Mouse (Mus musculus): ENCODE measurements around the gene Rer1. TPM values are rescaled to one million over a fixed set of nuclear protein-coding genes. Genes with fewer than 3 reads are reported as not detected.
"Not testable (repeated sequence)": the region's sequence is repeated elsewhere in the genome, so short reads cannot be mapped to it uniquely, and the experiment has no call there.

Gene Rer1
- polyA plus RNA-seq, 1 experiment = 82.5 TPM

DNA sequence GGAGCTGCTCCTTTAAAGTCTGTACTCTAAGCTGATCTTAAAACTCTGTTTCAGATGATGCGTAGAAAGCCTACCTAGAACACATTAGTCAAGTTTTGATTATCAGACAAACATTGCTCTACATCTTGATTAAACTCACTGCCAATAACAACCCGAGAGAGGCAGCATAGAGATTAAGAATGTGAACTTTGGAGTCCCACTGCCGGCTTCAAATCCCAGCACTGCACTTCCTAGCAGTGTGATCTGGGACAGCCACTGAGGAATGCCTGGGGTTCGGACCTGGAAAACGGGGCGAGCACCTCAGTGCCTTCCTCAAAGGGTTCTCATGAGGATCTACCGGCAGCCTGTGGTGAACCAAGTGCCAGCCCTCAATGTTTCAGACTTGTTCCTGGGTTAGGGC, 1.8 kb downstream of the Rer1 start:
- Histone ChIP-seq H3K9me3 (replicated peaks; ENCODE audit: control insufficient read depth, insufficient read depth, low read length, poor library complexity, severe bottlenecking) (no peaks in the 10 kb centered on the region), H3K9ac (ENCODE audit: low read depth, poor library complexity, severe bottlenecking) (no peak overlapping the region), H3K27me3 (ENCODE audit: control insufficient read depth, insufficient read depth, low read length, poor library complexity, severe bottlenecking) (no peaks in the 10 kb centered on the region), H3K4me3 (ENCODE audit: low read depth, low read length) (no peak overlapping the region), H3K4me1 (ENCODE audit: control insufficient read depth, insufficient read depth, low read length) (no peaks in the 10 kb centered on the region), H3K27ac (ENCODE audit: insufficient read depth, low read length) (no peak overlapping the region), H3K36me3 (ENCODE audit: control insufficient read depth, insufficient read depth, low read length, poor library complexity, severe bottlenecking) (peaks cover 24% of the 10 kb centered on the region)
- TF ChIP-seq EP300 (IDR thresholded peaks at IDR 0.05; ENCODE audit: insufficient read depth, low read depth, low read length) (no peak), CTCF (IDR thresholded peaks at IDR 0.05; ENCODE audit: low read depth, low read length) (no peak), POLR2A (IDR thresholded peaks at IDR 0.05; ENCODE audit: insufficient read depth, low read length) (no peak)

DNA sequence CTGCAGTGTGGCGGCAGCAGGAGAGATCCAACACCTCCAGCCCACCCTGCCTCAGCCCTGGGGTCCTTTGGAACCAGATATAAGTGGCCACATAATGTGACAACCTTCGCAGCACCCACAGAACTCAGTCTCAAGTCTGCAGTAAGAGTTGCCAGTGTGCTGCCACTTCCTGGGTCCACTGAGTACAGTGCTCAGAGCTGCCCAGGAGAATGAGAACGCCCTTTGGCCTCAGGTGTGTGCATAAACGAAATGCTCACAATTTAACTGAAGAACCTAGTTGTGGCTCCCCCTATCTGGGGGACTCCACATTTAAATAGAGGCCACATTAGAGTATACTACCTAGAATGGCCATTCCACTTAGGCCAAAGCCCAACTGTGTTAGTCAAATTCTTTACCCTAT, 2.6 kb downstream of the Rer1 start:
- Histone ChIP-seq H3K9ac (ENCODE audit: low read depth, poor library complexity, severe bottlenecking) (no peak overlapping the region), H3K36me3 (ENCODE audit: control insufficient read depth, insufficient read depth, low read length, poor library complexity, severe bottlenecking) (peaks cover 25% of the 10 kb centered on the region), H3K4me3 (ENCODE audit: low read depth, low read length) (no peak overlapping the region), H3K27me3 (ENCODE audit: control insufficient read depth, insufficient read depth, low read length, poor library complexity, severe bottlenecking) (no peaks in the 10 kb centered on the region), H3K9me3 (replicated peaks; ENCODE audit: control insufficient read depth, insufficient read depth, low read length, poor library complexity, severe bottlenecking) (no peaks in the 10 kb centered on the region), H3K4me1 (ENCODE audit: control insufficient read depth, insufficient read depth, low read length) (no peaks in the 10 kb centered on the region), H3K27ac (ENCODE audit: insufficient read depth, low read length) (no peak overlapping the region)
- no peak for TF ChIP-seq CTCF (IDR thresholded peaks at IDR 0.05; ENCODE audit: low read depth, low read length)
- no peak for TF ChIP-seq POLR2A (IDR thresholded peaks at IDR 0.05; ENCODE audit: insufficient read depth, low read length)
- TF ChIP-seq EP300 (IDR thresholded peaks at IDR 0.05; ENCODE audit: insufficient read depth, low read depth, low read length) = no peak

DNA sequence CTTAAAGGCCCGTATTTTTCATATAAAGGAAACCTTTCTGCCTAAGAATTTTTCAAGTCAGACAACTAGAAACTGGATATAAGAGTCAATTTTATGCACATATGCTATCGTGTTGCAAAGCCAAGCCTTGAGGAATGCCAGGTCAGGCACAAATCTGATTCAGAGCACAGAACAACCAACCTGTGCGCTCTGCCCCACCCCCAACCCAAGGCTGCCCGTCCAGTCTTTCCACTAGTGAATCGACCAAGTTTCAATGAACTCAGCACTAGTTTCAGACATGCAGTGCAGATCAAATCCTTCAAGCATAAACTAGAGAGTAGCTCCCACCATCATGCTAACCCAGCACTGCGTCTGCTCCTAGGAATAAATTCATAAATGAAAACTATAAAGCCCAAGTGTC, 6.5 kb downstream of the Rer1 start:
- Histone ChIP-seq H3K27me3 (ENCODE audit: control insufficient read depth, insufficient read depth, low read length, poor library complexity, severe bottlenecking) (no peaks in the 10 kb centered on the region), H3K9me3 (replicated peaks; ENCODE audit: control insufficient read depth, insufficient read depth, low read length, poor library complexity, severe bottlenecking) (no peaks in the 10 kb centered on the region), H3K27ac (ENCODE audit: insufficient read depth, low read length) (0 out of 2 replicates have a peak overlapping the region, but pooled peaks have one; percentile 5), H3K4me1 (ENCODE audit: control insufficient read depth, insufficient read depth, low read length) (no peaks in the 10 kb centered on the region), H3K4me3 (ENCODE audit: low read depth, low read length) (no peak overlapping the region), H3K9ac (ENCODE audit: low read depth, poor library complexity, severe bottlenecking) (no peak overlapping the region), H3K36me3 (ENCODE audit: control insufficient read depth, insufficient read depth, low read length, poor library complexity, severe bottlenecking) (peaks cover 47% of the 10 kb centered on the region)
- TF ChIP-seq POLR2A (IDR thresholded peaks at IDR 0.05; ENCODE audit: insufficient read depth, low read length) = no peak
- no peak for TF ChIP-seq CTCF (IDR thresholded peaks at IDR 0.05; ENCODE audit: low read depth, low read length)
- no peak for TF ChIP-seq EP300 (IDR thresholded peaks at IDR 0.05; ENCODE audit: insufficient read depth, low read depth, low read length)

DNA sequence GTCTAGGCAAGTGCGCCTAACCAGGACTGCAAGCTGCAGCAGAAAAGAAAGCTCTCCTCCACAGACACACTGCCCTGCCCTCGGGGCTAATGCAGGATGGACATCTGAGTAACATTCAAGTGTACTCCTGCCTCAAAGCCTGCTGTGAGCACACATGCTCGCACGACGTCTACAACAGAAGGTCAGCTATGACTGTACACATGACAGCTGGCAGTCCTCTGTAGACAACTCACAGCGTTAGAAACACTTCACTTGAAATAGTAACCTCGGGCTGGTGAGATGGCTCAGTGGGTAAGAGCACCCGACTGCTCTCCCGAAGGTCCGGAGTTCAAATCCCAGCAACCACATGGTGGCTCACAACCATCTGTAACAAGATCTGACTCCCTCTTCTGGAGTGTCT, 7.4 kb downstream of the Rer1 start:
- not testable (repeated sequence) for H3K27me3 ChIP-seq (ENCODE audit: control insufficient read depth, insufficient read depth, low read length, poor library complexity, severe bottlenecking); H3K4me1 ChIP-seq (ENCODE audit: control insufficient read depth, insufficient read depth, low read length); H3K4me3 ChIP-seq (ENCODE audit: low read depth, low read length); H3K27ac ChIP-seq (ENCODE audit: insufficient read depth, low read length); H3K9me3 ChIP-seq (replicated peaks; ENCODE audit: control insufficient read depth, insufficient read depth, low read length, poor library complexity, severe bottlenecking); H3K9ac ChIP-seq (ENCODE audit: low read depth, poor library complexity, severe bottlenecking)
- peaks cover 52% of the 10 kb centered on the region for H3K36me3 ChIP-seq (ENCODE audit: control insufficient read depth, insufficient read depth, low read length, poor library complexity, severe bottlenecking)

DNA sequence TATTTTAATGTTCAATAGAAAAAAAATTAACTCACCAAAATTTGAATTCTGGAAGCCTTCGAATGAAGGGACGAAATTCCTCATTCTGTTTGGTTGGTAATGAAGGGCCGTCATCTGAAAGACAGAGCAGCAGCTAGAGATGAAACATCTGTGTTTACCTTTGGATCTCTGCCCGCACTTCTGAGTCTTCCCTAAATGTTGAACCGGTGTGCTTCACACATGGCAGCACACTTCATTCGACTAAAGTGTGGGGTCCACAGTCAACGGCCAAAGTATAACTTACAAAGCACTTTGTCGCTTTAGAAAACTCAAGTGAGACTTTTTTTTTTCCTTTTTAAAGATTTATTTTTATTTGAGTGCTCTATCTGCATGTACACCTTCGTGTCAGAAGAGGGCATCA, 9.5 kb downstream of the Rer1 start:
- no peak overlapping the region for H3K9ac ChIP-seq (ENCODE audit: low read depth, poor library complexity, severe bottlenecking)
- no peak overlapping the region for H3K4me3 ChIP-seq (ENCODE audit: low read depth, low read length)
- no peak overlapping the region for H3K27ac ChIP-seq (ENCODE audit: insufficient read depth, low read length)
- no peak for TF ChIP-seq POLR2A (IDR thresholded peaks at IDR 0.05; ENCODE audit: insufficient read depth, low read length)
- TF ChIP-seq CTCF (IDR thresholded peaks at IDR 0.05; ENCODE audit: low read depth, low read length) = no peak
- TF ChIP-seq EP300 (IDR thresholded peaks at IDR 0.05; ENCODE audit: insufficient read depth, low read depth, low read length) = no peak
- H3K9me3 ChIP-seq (replicated peaks; ENCODE audit: control insufficient read depth, insufficient read depth, low read length, poor library complexity, severe bottlenecking) = no peaks in the 10 kb centered on the region
- no peaks in the 10 kb centered on the region for H3K27me3 ChIP-seq (ENCODE audit: control insufficient read depth, insufficient read depth, low read length, poor library complexity, severe bottlenecking)
- H3K36me3 ChIP-seq (ENCODE audit: control insufficient read depth, insufficient read depth, low read length, poor library complexity, severe bottlenecking) = peaks cover 62% of the 10 kb centered on the region
- no peaks in the 10 kb centered on the region for H3K4me1 ChIP-seq (ENCODE audit: control insufficient read depth, insufficient read depth, low read length)

DNA sequence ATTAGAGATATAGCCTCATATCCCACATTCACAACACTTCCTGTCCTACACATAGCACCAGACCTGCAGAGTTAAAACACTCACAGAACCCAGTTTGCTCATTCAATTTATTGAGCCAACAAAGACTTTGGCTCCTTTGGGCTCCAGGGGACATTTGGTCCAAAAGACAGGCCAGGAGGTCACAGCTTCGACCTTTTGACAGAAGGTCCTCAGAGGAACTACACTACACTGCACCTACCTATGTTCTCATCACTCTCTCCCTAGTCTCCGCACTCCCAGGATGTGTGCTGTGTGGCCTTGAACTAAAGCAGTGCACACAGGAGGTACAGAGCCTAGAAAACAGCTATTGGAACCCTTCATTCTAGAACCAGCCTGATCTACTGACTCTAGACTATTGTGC, 10.4 kb downstream of the Rer1 start:
- no peak for TF ChIP-seq CTCF (IDR thresholded peaks at IDR 0.05; ENCODE audit: low read depth, low read length)
- no peak for TF ChIP-seq EP300 (IDR thresholded peaks at IDR 0.05; ENCODE audit: insufficient read depth, low read depth, low read length)
- no peak for TF ChIP-seq POLR2A (IDR thresholded peaks at IDR 0.05; ENCODE audit: insufficient read depth, low read length)
- Histone ChIP-seq H3K27ac (ENCODE audit: insufficient read depth, low read length) (no peak overlapping the region), H3K9ac (ENCODE audit: low read depth, poor library complexity, severe bottlenecking) (no peak overlapping the region), H3K4me3 (ENCODE audit: low read depth, low read length) (no peak overlapping the region), H3K27me3 (ENCODE audit: control insufficient read depth, insufficient read depth, low read length, poor library complexity, severe bottlenecking) (no peaks in the 10 kb centered on the region), H3K36me3 (ENCODE audit: control insufficient read depth, insufficient read depth, low read length, poor library complexity, severe bottlenecking) (peaks cover 68% of the 10 kb centered on the region), H3K9me3 (replicated peaks; ENCODE audit: control insufficient read depth, insufficient read depth, low read length, poor library complexity, severe bottlenecking) (no peaks in the 10 kb centered on the region), H3K4me1 (ENCODE audit: control insufficient read depth, insufficient read depth, low read length) (no peaks in the 10 kb centered on the region)
